Mouse (Mus musculus) spleen, adult 12 weeks (tissue): ENCODE data around the gene Ghrhr.
A peak's percentile ranks its signal among the peaks of the same experiment; 100 is the strongest.

ENCODE experiments used
- DNase-seq: peaks from one replicate; pipeline ENCODE4 v3.0.0; 2022; ENCODE audit warnings: low spot score

Ghrhr gene

GRCm38 (mm10) chr6:55376076-55376475 lies at the start of gene Ghrhr:
Ghrhr (plus strand) TSS chr6:55376295.
- DNase-seq = no peak

DNA sequence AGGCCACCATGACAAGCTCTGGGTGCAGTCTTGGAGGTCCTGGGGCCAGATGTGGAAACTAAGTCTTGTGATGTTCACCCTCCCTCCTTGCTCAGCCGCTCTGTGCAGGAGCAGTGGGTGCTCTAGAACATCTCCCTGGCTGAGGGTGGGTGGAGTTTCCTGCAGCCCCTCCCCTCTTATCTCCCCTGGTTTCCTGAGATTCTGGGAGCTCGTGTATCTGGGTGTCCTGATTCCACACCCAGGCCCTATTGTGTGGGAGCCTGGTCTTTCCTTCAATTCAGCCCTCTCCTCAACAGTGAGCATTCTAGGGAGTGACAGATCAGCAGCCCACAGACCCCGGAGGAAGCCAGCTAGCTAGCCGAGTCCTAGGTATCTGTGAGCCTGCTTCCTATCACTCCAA lies 49.8 kb upstream of the Ghrhr start:
- DNase-seq = no peak

DNA sequence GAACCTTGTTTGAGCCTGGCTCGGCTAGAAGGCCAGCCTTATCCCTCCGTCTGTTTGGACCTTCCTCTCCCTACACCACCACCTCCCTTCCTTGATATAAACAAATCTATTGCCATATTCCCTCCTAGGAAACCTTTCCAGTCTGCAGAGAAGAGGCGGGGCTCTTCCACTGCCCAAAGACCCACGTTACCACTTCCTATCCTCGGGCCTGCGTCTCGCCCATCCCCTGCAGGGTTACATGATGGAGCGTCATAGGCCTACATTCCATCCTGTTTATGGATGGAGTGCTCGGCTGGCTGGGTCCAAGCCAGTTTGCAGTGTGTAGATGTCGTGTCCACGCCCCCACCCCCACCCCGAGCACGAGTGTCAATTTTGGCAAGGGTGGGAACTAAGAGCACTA lies 48.8 kb upstream of the Ghrhr start:
- no peak for DNase-seq

- no peak for DNase-seq
These were observed 47.9 kb upstream of the Ghrhr start for GRCm38 (mm10) chr6:55328179-55328578.

- DNase-seq = no peak
These were observed 44.8 kb upstream of the Ghrhr start for GRCm38 (mm10) chr6:55331315-55331714.

- no peak for DNase-seq
These were observed 43.9 kb upstream of the Ghrhr start for GRCm38 (mm10) chr6:55332100-55332772.

GRCm38 (mm10) chr6:55332773-55333109 lies 43.4 kb upstream of the Ghrhr start:
- DNase-seq = no peak

DNA sequence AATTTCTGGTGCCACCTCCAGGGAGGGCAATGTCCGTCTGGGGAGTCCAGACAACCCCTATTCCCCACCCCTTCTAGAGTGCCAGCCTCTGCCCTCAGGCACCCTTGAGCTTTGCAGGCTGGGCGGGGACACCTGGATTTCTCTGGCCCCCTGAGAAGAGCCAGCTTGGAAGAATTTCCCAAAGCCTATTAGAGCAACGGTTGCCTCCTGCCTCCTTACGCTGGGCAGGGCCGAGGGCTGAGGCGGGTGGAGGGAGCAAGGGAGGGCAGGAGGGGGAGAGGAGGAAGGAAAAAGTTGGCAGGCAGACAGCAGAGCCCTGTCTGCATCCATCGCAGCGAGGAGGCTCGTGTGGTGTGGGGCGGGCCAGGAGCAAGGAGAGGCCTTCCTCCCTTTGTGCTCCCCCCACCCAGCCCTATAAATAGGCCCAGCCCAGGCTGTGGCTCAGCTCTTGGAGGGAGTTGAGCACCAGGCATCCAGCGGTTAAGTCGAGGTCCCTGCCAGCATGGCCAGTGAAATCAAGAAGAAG lies 40.0 kb upstream of the Ghrhr start, which contains the start of gene Aqp1:
TSS of gene Aqp1 (plus strand) at position 444 of the 526 bp plus-strand sequence.
- peak; percentile 75 for DNase-seq

GRCm38 (mm10) chr6:55337242-55337641 lies 38.9 kb upstream of the Ghrhr start:
- DNase-seq = no peak

- no peak for DNase-seq
These were observed 38.0 kb upstream of the Ghrhr start for GRCm38 (mm10) chr6:55338077-55338476.

DNA sequence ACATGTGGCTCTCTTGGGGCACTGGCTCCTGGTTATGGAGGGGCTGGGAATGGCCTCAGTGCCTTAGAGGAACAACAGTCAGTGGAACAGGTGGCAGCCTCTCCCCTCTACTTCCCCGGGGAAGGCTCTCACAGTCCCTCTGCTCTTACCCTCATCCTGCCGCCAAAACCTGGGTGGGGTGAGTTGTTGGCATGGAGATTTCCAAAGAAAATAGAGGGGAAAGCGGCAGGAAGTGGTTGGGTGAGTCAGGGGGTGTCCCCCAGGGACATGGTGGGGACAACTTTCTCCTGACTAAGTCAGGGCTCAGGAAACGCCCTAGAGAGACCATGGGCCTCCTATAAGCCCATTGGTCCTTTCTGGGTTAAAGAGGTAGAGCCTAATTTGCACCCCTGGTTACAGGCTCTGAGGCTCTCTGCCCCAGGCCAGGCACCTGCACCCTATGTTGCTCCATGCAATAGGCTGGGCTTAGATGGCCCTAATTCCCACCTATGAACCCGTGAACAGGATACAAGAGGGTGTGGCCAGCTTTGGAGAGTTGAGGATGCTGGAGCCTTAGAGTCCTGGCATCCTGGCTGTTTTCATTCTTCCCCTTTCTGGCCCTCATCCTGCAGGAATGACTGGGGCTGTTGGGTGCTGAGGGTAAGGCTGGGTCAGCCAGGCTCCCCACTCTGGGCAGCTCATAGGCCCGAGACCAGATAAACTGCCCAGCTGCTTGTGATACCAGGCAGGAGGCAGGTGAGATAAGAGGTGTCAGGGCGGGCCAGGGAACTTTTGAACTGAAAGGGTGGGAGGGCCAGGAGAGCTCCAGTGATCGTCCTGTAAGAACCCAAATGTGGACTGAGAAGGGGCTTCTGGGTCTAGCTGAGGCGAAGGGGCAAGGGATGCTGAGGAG lies 36.9 kb upstream of the Ghrhr start:
- peak; percentile 71 for DNase-seq

DNA sequence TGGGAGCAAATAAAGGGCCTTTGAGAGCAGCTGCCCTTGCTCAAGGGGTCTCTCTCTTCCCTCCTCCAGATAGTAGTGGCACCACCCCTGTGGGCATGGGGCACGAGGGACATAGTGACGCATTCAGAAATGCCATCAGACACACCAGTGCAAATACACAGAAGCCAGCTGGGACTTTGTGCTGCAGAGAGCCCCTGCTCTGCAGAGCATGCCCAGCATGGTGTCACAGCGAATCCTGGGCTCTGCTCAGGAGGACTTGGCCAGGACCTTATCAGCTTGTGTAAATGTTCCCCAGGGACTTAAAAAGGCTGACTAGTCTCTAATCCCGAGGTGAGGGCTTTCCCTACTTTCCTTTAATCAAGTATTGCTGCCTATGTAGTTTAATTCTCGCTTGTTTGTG lies 34.4 kb upstream of the Ghrhr start:
- DNase-seq = no peak

GRCm38 (mm10) chr6:55342328-55342727 lies 33.8 kb upstream of the Ghrhr start:
- DNase-seq = no peak

DNA sequence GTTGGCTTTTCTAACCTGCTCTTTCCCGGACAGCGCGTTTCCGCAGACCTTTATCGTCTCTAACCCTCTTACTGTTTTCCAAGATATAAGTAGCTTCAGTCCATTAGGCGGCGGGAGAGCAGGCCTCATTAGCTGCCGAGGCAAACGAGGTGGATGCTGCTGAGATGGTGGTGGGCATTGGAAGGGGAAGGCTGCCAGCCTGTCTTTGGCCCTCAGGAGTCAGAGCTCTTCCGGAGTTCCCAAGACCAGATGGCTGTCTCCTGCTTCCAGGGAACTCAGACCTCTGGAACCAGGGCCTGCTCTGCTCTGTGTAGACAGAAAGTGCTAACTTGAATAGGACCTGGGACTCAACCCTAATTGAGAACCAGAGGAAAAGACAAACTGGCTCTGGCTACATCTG lies 32.6 kb upstream of the Ghrhr start:
- DNase-seq = no peak

DNA sequence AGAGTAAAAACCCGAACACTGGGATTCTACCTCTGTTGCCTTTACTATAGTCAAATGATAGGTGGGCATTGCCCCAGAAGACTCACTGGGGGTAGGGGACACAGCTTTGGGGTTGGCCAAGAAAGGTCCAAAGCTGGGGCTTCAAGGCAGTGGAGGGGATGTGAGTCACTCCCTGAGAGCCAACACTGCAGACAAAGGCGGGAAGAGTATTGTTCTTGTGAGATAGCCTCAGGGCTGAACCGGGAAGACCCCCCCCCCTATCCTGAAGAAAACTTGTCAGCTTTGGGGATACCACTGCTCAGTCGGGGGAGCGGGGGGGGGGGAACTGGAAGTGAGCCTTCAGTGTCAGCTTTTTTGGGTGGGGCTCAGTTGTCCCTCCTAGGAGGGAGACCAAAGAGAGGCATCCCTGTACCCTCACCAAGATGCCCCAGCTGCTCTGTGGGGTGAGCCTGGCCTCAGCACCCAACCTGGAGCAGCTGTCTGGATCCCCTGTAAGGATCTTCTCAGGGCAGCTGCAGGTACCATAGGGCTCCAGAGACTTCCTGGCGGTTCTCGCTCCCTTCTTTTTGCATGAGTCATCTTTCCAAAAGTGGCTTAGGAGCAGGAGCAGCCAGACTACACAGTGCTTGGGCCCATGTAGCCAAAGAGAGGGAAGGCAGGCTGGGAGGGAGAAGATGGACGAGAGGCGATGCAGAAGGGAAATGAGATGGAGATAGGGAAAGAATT lies 31.6 kb upstream of the Ghrhr start:
- DNase-seq = no peak

DNA sequence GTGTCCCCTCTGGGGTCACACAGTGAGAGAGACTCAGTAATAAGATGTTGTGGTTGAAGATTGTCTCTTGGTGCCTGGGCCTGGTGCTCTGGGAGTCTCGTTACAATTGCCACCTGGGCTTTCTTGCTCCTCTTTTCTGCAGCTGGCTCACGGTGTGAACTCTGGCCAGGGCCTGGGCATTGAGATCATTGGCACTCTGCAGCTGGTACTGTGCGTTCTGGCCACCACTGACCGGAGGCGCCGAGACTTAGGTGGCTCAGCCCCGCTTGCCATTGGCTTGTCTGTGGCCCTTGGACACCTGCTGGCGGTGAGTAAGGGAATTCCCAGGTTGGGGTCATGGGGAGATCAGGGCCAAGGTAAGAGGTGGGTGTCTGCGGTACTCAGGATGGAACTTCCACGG lies 30.8 kb upstream of the Ghrhr start:
- no peak for DNase-seq

GRCm38 (mm10) chr6:55346491-55346890 lies 29.6 kb upstream of the Ghrhr start:
- no peak for DNase-seq

DNA sequence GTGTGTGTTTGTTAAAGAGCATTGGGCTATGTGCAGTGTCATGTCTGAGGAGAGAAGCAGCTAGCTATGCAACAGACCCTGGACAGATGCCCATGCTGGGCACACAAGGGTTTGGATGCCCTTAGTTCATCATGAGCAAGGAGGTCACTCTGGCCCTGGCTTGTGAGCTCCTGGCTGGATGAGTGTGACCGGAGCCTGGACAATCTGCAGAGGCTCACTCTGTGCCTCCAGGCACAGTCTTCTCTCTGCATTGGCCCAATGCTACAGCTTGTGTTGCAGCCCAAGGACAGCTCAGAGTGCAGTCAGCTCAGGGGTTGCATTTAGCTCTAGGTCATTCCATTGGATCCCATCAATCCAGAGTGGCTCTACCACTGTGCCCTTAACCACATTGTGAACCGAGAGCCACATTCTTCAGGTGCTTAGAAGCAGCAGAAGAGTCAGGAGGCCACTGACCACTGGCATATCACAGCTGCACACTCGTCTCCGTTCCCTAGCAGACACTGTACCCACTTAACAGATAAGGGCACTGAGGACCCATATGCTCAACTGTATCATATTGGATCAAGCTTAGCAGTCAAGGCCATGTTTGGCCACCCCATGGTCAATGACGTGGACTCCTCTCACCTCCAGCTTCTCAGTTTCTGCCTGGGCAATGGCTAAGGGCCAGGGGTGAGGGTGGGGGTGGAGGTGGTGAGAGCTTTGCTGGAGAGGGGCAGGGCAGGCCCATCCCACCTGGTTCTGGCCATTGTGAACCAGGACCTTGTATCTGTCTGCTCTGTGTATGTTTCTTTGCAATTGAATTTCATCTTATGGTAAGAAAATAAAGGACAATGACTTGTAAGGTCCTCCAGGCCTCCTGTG lies 28.2 kb upstream of the Ghrhr start:
- no peak for DNase-seq

GRCm38 (mm10) chr6:55349231-55349630 lies 26.9 kb upstream of the Ghrhr start:
- no peak for DNase-seq

DNA sequence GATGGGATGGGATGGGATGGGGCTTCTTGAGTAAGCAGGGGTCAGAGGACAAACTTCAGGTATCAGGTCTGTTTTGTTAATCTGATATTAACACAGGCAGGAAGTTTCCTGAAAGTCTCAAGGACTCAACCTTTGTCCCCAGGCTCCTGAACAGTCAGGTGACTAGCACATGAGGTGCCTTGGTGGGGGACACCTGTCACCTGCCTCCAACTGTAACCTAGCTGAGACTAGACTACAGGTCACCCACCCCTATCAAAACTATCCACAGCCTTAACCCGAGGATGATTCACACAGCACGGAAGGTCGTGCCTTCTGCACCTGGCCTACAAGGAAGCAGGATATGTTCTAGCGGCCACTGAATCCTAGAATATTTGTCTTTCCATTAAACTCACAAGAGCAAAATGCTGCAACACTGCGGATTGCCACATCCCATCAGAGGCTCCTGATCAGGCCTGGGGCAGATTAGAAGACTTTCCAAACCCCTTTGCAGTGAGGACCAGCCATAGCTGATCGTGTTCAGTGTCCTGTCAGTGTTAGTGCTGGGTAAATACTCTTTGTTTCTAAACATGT lies 25.6 kb upstream of the Ghrhr start:
- DNase-seq = no peak

GRCm38 (mm10) chr6:55351712-55352111 lies 24.4 kb upstream of the Ghrhr start:
- DNase-seq = no peak
